Mouse (Mus musculus) adrenal gland, postnatal 4 days (tissue): Measurements from ENCODE around the gene Rnf39. TPM values are rescaled to one million over a fixed set of nuclear protein-coding genes. Genes with fewer than 3 reads are reported as not detected.
A peak's percentile ranks its signal among the peaks of the same experiment; 100 is the strongest.

Experiments used
- DNase-seq, 2 experiments: peaks; one replicate each; pipeline ENCODE4 v3.0.0; 2021 to 2022; ENCODE audit warnings: low spot score in 2 of 2, mixed read lengths in 2 of 2
- total RNA-seq, 2 experiments: library from RNA; stranded (reverse); gene quantifications; 2 replicates each; pipeline ENCODE4 v1.2.3; 2021

Rnf39 gene
- total RNA-seq, 2 experiments from 2014 or later: 0.31 to 1.1 TPM

DNA sequence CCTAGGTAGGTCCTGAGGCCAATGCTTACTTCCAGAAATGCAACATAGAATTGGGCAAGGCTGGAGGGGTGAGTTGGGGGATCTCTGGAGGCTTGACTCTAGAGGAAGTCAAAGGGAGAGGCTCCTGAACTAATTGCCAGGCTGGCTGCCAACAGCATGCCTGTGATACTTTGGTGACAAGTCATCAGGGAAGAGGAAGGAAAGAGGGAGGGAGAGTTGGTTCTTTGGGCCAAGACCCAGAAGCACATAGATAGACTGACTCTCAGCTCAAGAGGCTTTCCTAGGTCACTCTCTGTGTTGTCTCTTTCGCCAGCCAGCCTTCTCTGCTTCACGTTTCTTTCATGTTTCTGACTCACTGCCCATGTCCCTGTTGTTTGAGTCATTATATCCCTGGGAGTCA lies 10.9 kb upstream of the Rnf39 start:
- no peak for DNase-seq

DNA sequence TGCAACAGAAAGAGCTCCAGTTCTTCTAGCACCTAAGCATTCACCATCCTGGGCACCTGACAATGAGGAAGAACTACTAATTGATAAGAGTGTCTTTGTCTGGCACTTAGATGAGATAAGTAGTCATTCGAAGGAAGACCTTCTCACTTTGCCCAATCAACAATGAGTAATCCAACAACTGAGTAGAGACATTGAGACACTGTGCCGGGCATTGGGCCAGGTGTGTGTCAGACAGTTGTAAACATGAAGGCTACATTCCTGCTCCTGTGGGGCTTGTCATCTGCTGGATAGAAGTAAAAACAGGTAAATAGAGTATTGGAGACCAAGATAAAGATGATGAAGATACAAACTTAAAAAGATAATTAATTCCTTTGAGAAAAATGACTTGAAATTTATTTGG lies 4.7 kb upstream of the Rnf39 start:
- DNase-seq: no peak

DNA sequence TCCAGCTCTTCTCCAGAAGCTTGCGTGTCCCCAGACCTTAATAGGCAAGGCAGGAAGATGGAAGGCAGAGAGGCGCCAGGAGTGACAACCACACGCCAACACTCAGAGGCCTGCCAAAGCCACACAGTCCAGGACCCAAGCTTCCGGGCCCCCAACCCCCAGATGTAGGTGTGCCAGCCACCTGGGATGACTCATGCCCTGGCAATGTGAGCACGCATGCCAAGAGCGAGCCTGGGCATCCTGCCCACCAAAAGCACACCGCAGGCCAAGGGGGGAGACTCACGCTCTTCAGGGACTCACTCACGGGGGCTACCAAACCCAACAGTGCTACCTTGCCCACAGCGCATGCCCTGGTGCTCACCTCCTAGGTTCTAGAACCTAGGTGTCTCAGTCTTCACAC lies 327 bp upstream of the Rnf39 start:
- DNase-seq: no peak

DNA sequence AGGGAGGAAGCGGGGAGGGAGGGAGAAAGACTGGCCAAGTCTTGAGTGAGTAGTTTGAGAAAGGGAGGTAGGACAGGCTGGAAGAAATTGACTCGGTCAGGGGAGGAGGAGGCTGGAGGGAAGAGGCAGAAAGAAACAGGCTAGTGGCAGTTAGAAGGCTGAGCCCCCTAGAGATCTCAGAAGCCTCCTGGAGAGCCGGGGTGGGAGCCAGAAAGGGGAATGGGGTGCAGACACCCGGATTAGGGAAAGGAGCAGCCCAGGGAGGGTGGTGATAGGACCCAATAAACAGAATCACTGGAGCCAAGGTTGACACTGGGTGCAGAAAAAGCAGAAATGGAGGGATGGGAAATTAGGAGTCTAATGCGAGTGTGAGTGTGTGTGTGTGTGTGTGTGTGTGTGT lies 973 bp downstream of the Rnf39 start:
- no peak for DNase-seq

DNA sequence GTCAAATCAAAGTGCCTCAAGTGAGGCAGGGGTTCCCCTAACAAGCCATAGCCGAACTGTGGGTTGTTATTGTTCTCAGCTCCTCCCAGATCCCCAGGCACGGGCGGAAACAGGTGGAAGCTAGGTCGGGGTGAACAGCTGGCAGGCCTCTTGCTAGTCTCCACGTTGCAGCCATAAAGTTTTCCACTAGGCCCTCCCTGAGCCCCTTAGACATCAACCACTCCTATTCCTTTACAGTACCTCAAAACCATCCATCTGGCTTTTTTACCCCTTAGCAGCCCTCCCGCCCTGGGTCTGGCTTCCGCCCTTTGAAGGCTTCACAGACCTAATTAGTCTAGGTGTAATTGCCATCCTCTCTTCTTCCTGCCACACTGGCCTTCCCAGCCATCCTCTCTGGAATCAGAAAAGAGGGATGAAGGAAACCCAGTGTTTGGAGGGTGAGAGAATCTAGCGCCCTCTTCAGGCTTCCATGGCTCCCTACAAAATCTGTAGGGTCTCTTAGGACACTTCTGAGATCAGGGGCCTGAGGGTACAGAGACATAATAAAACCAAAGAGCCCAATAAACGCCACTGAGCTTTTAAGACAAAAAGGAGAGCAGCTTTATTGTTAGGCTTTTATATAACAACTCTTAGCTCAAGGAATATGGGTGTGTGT lies 1.5 kb downstream of the Rnf39 start:
- DNase-seq: no peak

DNA sequence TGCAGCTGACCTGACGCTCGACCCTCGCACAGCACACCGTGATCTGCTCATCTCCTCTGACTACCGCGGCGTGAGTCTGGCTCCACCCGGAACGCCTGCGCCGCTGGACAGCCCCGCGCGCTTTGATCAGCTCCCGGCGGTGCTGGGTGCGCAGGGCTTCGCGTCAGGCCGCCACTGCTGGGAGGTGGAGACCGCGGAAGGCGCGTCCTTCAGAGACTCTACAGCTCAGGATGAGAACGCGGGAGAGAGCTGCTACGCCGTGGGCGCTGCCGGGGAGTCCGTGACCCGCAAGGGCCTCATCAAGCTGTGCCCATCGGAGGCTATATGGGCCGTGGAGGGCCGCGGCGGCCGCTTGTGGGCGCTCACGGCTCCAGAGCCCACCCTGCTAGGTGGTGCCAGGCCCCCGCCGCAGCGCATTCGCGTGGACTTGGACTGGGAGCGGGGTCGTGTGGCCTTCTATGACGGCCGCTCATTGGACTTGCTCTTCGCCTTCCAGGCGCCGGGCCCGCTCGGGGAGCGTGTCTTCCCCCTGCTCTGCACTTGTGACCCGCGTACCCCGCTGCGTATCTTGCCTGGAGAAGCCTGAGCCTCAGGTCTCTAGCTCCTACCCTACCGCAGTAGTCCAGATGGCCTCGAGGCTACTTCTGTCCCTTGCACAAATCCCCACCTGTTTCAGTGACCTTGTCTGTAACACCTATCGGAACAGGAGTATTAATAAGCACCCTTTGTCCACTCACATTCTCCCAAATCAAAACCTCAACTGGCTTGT lies 4.5 kb downstream of the Rnf39 start:
- no peak for DNase-seq

DNA sequence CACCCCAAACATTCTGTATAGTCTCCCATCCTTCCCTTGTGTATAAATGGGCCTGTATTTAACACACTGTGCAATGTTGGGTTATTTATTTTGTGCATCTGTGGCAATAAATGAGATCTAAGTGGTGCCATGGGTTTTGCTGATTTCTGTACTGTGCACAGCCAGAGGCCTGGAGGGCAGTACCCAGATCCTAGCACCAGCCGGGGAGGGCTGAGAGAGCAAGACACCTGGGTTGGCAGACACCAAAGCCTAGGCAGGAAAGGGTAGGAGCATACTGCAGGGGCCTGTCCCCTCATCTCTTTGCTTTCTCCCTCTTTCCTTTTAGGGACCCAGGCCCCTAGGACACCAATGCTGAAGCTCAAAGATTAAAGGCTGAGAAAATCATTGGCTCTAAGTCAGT lies 5.6 kb downstream of the Rnf39 start:
- no peak for DNase-seq

DNA sequence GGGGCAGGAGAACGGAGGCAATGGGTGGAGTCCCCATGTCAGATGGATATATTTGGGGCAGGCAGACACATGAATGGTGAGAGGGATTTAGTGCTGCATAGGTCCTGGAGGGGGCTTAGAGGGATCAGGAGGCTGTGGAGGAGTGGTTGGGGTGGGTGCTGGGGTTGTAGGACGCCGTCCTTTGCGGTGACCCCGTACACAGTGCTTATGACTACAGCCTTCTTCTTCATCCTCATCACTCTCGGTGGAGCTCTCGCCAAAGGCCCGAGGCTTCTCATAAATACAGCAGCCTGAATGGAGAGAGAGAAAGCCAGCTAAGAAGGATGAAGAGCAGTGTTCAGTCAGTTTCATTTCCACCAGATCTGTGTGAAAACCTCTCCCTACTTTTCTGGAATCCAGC lies 6.5 kb downstream of the Rnf39 start:
- DNase-seq: no peak

DNA sequence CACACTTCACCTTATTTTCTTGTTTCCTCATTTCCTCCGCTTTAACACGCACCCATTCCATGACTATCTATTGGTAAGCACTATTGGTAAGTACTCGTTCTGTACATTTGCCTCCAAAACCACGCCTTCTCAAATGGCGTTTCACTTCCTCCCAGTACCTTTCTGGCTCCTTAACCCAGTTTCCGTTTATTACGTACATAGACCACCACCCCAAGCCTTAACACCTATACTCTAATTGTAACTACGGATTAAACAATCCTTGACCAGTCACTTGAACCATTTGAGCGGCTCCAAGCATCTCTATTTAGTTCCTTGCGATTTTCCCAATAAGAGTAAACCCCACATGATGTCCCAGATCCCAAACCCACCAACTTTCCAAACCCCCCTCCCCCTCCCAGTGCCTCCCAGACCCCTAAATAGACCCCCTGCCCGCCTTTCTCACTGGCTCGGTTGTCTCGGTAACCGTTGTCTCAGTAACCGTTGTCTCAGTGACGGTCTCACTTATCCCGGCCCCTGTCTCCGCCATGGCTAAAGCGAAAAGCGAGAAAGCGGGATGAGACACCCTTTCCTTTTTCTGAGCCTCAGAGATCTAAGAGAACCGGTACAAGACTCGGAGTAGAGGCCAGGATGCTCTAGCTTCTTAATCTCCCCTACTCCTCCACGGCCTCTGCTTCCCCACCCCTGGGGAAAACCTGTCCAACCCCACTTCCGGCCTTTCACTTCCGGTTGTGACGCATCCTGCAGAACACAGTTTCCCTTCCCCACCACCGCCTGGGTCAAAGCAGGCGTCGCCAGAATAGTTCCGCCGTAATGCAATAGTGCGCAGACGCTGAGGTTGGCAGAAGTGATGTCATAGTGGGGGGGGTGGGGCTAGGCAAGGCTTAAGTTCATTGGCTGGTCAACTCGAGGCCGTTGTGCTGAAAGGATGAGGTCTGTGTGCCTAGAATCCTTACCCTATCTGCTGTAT lies 8.5 kb downstream of the Rnf39 start, which contains the start of gene Ppp1r11:
Gene Ppp1r11, minus strand, starts transcription at position 761 of the 967 bp plus-strand sequence.
- peak; percentile 72 to 91 for DNase-seq

DNA sequence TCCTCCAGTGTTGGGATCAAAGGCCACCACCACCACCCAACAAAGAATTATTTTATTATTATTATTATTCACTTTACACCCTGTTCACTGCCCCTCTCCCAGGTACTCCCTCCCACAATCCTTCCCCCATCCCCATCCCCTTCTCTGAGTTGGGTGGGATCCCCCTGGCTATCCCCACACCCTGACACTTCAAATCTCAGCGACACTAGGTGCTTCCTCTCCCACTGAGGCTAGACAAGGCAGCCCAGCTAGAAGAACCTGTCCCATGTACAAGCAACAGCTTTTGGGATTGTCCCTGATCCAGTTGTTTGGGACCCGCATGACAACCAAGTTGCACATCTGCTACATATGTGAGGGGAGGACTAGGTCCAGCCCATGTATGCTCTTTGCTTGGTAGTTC lies 9.9 kb downstream of the Rnf39 start:
- no peak for DNase-seq

DNA sequence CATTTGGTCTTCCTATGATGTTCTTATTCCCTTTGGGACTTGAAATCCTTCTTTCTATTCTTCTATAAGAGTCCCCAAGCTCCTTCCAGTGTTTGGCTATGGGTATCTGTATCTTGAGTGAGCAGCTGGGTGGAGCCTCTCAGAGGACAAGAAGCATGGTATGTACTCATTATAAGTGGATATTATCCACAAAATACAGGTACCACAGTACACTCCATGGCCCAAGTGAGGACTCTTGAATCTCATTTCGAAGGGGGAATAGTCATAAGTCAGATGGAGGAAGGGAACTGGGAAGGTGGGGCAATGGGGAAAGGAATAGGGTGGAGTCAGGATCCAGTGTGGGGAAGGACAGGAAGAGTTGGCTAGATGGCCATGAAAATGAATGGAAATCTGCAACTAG lies 10.3 kb downstream of the Rnf39 start:
- no peak for DNase-seq

DNA sequence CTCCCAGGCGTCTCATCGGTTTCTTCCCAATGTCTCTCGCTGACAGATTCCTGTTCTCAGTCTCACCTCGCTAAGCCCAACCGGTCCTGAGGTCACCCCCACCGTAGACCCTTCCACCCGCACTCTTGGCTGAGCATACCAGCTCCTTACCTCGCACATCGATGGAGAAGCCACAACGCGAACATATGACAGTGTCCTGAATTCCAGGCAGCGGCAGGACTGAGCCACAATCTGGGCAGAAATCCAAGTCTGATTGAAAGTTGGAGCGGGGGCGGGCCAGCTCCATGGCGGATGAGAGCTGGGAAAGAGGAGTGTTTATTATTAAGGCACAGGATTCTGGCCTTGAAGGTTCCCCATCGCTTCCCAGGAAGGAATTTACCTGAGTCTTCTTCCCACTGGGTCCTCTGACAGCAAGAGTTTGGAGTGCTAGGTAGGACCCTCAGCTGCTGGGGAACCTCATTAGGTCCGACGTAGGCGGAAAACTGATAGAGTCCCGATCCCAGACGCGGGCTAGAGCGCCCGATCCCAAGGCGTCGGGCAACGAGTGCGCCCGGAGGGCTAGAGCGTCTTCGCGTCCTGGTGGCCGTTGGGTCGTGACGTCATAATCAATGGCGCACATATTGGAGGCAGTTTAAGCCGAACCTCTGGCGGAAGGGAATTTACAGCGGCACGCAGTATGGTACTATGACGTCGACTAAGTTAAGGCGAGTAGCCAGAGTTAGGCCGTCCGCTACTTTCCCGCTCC lies 15.5 kb downstream of the Rnf39 start, which contains the start of the genes Znrd1 and Znrd1as:
Gene Znrd1, minus strand, starts transcription at position 561 of the 745 bp plus-strand sequence.
Gene Znrd1as, plus strand, starts transcription at position 594 of the 745 bp plus-strand sequence.
- peak; percentile 80 to 87 for DNase-seq

DNA sequence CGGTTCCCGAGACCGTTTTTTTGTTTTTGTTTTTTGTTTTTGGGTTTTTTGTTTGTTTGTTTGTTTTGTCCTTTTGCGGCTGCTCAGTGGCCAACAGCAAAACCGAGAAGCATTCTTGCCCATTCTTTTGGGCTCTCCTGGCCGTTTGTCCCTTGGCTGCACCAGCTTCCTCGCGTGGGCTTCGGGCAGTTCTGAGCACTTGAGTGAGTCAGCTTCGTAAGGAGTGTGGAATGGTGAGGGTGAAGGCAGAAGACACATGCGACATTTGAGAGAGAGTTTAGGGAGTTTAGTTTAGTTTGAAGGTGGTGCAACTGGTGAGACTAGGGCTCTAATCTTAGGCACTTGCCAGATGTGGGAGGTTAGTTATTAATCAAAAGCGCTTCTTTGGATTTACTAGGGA lies 16.2 kb downstream of the Rnf39 start:
- DNase-seq: no peak

DNA sequence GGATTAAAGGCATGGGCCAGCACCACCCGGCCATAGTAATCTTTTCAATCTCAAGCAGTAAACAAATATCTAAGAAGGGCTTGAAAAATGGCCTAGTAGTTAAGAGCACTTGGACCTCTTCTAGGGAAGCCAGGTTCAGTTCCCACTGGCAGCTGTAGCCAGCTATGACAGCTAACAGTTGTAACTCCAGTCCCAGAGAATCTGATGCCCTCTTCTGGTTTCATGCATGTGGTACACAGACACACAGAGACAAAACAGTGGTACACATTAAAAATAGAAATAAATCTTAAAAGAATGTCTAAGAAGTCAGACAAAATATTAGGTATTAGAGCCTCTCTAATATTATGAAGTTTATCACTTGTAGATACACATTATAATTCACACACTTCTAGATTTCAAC lies 18.4 kb downstream of the Rnf39 start:
- DNase-seq: no peak

DNA sequence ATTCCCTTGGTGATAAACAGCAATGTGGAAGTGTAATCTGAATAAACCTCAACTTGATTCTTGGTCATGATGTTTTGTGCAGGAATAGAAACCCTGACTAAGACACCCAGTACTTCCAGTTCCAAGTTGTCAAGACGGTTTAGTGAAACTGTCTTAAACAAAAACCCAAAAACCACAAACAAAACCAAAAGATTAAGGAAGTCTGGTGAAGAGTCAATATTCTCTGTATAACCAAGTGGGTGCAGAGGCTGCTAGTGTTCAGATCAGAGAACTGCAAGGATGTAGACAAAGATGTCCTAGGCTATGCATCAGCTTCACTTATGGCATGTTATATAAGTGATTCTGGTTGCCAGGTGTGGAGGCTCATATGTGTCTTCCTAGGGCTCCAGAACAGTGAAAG lies 24.2 kb downstream of the Rnf39 start:
- no peak for DNase-seq

DNA sequence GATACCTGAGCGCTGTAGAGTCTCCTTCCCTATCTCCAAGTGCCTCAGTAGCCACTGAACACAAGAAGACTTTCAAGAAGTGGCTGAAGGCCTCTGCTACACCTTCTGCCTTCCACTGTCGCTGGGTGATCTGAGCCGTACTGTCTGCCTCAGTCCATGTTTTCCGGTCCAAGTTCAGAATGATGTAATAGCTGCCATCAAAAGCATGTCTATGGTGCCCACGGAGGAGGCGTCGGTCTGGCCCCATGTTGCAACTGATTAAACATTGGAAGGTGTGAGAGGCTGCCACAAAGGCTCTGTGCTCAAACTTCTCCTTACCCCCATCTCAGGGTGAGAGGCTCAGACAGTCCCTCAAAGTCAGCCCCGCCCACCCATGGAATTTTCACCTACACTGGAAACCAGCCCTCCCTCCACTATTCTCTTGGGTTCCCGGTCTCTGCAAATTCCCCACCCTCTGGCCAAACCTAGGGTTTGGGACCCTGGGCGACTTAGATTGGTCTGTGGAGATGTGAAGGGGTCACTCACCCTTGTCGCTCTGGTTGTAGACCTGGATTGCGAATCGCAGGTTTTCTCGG lies 27.7 kb downstream of the Rnf39 start:
- DNase-seq: no peak

DNA sequence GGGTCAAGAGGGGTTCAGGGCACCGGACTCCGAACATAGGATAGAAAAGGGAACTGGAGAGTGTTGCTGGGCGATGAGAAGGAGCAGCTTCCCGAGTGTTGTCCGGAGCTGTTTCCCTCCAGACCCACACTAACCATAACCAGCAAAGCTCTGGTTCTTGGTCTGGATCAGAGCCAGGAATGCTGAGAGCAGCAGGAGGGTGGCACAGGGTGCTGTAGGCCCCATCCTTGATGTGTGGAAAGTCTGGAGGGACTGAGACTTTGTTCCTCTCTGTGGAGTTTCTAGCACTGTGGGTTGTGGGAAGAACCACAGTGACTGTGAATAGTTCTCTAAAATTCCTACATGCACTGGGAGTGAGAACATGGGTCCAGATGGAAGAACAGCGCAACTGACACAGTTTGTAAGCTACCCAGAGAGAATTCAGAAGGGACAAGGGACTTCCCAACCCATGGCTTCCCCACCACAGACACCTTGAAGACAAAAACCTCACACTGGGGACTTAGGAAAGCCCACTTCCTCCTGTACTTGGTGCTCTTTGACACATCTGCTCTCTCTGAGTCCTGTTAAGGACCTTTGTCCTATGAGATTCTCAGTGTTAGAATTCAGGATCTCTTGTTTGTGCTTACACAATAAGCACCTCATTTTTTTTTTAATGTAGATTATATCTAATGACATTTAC lies 28.6 kb downstream of the Rnf39 start:
- no peak for DNase-seq

DNA sequence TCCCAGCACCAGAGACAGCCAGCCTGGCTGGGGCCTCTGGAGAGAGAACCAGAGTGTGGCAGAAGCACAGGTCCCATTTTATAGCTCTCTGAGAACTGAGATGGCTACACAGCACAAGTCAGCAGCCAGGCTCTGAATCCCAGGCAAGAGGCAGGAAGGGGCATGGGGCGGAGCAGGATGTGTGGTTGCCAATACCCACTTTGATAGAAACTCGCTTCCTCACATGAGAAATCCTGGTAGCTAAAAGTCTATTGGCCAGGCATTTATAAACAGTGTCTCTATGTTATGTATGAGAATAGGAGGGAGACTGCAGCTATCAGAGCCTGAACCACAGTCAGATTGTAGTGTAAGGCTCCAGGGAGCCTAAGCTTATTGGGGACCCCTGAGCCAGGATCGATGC lies 30.1 kb downstream of the Rnf39 start:
- DNase-seq: no peak

DNA sequence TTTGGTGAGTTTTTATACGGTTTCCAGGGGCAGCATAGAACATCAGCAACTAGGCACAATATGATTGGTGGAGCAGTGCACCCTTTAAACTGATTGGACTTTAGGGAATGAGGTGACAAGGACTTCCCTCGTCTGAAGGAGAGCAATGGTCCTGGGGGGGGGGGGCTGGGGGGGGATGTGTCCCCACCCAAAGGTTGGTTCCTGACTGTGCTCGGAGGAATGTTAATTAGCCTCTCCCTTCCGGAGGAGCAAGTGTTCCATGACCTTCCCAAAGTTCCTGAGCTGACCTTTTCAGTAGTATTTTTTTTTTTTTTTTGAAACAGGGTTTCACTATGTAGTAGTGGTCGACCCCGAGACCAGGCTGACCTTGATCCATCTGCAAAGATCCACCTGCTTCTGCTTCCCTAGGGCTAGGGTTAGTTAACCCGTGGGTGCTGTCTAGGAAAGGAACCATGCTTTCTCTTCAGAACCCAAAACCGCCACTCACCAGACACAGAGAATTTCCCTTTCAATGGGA lies 30.6 kb downstream of the Rnf39 start:
- DNase-seq: no peak
